Mouse (Mus musculus): ENCODE data around the gene Atxn1. TPM values are rescaled to one million over a fixed set of nuclear protein-coding genes. Genes with fewer than 3 reads are reported as not detected.

Gene Atxn1
- total and polyA plus RNA-seq, 3 experiments = 7.5 to 30.1 (median 27.3) TPM

DNA sequence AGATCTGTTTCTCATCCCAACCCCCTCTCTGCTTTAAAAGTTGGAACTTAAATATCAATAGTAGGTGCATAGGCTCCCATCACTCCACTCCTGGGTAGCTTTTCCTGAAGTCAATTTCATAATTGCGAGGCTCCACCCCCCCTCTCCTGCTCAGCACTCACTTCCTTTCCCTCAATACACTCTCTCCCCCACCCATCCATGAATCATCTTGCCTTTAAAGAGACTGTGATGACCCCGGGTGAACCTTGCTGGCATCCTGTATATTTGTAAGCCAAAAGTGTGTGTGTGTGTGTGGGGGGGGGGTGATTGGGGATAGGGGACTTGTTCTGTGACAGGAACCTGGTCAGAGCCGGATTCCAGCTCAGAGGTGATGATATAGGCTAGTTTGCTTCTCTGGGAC lies 9.8 kb upstream of the Atxn1 start:
- 28% methylated on average over 3 of the region's 3 CpGs for WGBS
- H3K79me2 ChIP-seq (replicated peaks; ENCODE audit: control insufficient read depth, insufficient read depth, low read length) = no peaks in the 10 kb centered on the region
- peak overlapping the region; percentile 6; the same call in 1 of the 2 replicates for H3K27ac ChIP-seq
- H3K27me3 ChIP-seq (ENCODE audit: control insufficient read depth, insufficient read depth, low read length) = no peaks in the 10 kb centered on the region
- intact Hi-C loops (cut with DNase I) = loop anchor here (5.0 kb wide), 3 partner anchors 188 to 292 kb away; no protein-coding TSS in a partner anchor
- H3K9ac ChIP-seq (ENCODE audit: low read depth, low read length) = no peak overlapping the region
- no peaks in the 10 kb centered on the region; the same call in 1 of the 2 replicates for H3K36me3 ChIP-seq (ENCODE audit: control insufficient read depth, insufficient read depth, low read length)
- no peak overlapping the region for H3K4me3 ChIP-seq
- peak in 1 of 2 experiments; percentile 11 for DNase-seq
- TF ChIP-seq EP300 (IDR thresholded peaks at IDR 0.05; ENCODE audit: insufficient read depth, low read depth, low read length) (no peak), CTCF (IDR thresholded peaks at IDR 0.05) (no peak), POLR2A (IDR thresholded peaks at IDR 0.05; ENCODE audit: insufficient read depth, low read depth, low read length) (no peak)
- peaks cover 2% of the 10 kb centered on the region for H3K4me1 ChIP-seq (ENCODE audit: control insufficient read depth, insufficient read depth, low read length)

- Histone ChIP-seq H3K27me3 (ENCODE audit: control insufficient read depth, insufficient read depth, low read length) (no peaks in the 10 kb centered on the region), H3K79me2 (replicated peaks; ENCODE audit: control insufficient read depth, insufficient read depth, low read length) (no peaks in the 10 kb centered on the region), H3K4me1 (ENCODE audit: control insufficient read depth, insufficient read depth, low read length) (peaks cover 2% of the 10 kb centered on the region), H3K4me3 (no peak overlapping the region), H3K36me3 (ENCODE audit: control insufficient read depth, insufficient read depth, low read length) (no peaks in the 10 kb centered on the region; the same call in 1 of the 2 replicates), H3K27ac (peak overlapping the region; percentile 40), H3K9ac (ENCODE audit: low read depth, low read length) (no peak overlapping the region)
- peak in 1 of 2 experiments; percentile 24 for DNase-seq
- TF ChIP-seq EP300 (IDR thresholded peaks at IDR 0.05; ENCODE audit: insufficient read depth, low read depth, low read length) = no peak
- no peak for TF ChIP-seq CTCF (IDR thresholded peaks at IDR 0.05)
- WGBS = 35% methylated on average over 7 of the region's 7 CpGs
- intact Hi-C loops (cut with DNase I) = loop anchor here (5.0 kb wide), 1 partner anchor 292 kb away; no protein-coding TSS in a partner anchor
Measured at GRCm38 (mm10) chr13:45973972-45974490, 9.2 kb upstream of the Atxn1 start.

DNA sequence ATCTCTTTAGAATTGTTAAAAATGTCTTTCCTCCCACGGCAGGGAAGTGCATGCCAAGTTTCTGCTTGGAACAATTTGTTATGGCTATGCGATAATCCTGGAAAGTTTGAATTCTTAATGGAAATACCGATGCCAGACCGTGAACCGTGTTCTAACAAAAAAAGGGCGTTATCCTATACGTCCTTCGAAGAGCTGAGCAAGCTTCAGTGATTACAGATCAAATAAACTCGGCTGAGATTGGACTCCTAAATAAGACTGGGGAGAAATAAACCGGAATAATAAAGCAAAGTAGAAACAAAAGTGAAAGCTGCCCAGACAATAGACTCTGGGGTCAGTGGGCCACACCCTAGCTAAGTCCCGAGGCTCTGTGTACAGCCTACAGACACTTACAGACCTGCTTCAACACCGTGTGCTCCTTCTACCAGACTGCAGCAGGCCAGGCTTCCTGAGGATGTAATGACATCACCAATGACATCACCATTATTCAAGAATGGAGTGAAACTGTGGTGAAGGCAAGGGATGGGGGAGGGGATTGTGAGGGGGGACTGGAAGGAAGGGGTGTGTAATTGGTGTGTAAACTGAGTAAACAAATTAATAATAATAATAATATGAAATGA lies 6.2 kb upstream of the Atxn1 start:
- DNase-seq = peak in 1 of 2 experiments; percentile 46
- WGBS = 37% methylated on average over 12 of the region's 12 CpGs
- TF ChIP-seq POLR2A (IDR thresholded peaks at IDR 0.05; ENCODE audit: insufficient read depth, low read depth, low read length) (peak; percentile 57), CTCF (IDR thresholded peaks at IDR 0.05) (no peak), EP300 (IDR thresholded peaks at IDR 0.05; ENCODE audit: insufficient read depth, low read depth, low read length) (peak; percentile 89)
- Histone ChIP-seq H3K4me1 (ENCODE audit: control insufficient read depth, insufficient read depth, low read length) (peaks cover 4% of the 10 kb centered on the region), H3K27ac (peak overlapping the region; percentile 81), H3K9ac (ENCODE audit: low read depth, low read length) (no peak overlapping the region), H3K79me2 (replicated peaks; ENCODE audit: control insufficient read depth, insufficient read depth, low read length) (no peaks in the 10 kb centered on the region), H3K36me3 (ENCODE audit: control insufficient read depth, insufficient read depth, low read length) (no peaks in the 10 kb centered on the region), H3K27me3 (ENCODE audit: control insufficient read depth, insufficient read depth, low read length) (no peaks in the 10 kb centered on the region), H3K4me3 (peak overlapping the region; percentile 36)
- intact Hi-C loops (cut with DNase I) = loop anchor here (5.0 kb wide), 1 partner anchor 289 kb away; no protein-coding TSS in a partner anchor

GRCm38 (mm10) chr13:45968206-45968605 lies 3.4 kb upstream of the Atxn1 start:
- Histone ChIP-seq H3K79me2 (replicated peaks; ENCODE audit: control insufficient read depth, insufficient read depth, low read length) (no peaks in the 10 kb centered on the region), H3K36me3 (ENCODE audit: control insufficient read depth, insufficient read depth, low read length) (no peaks in the 10 kb centered on the region), H3K9ac (ENCODE audit: low read depth, low read length) (no peak overlapping the region), H3K4me3 (no peak overlapping the region), H3K27me3 (ENCODE audit: control insufficient read depth, insufficient read depth, low read length) (no peaks in the 10 kb centered on the region), H3K4me1 (ENCODE audit: control insufficient read depth, insufficient read depth, low read length) (peaks cover 3% of the 10 kb centered on the region; the same call in 1 of the 2 replicates), H3K27ac (no peak overlapping the region)
- no peak for DNase-seq
- TF ChIP-seq CTCF (IDR thresholded peaks at IDR 0.05) (no peak), POLR2A (IDR thresholded peaks at IDR 0.05; ENCODE audit: insufficient read depth, low read depth, low read length) (no peak), EP300 (IDR thresholded peaks at IDR 0.05; ENCODE audit: insufficient read depth, low read depth, low read length) (no peak)
- intact Hi-C loops (cut with DNase I) = no loop called here
- 89% methylated on average over 4 of the region's 4 CpGs for WGBS

- no peak overlapping the region for H3K9ac ChIP-seq (ENCODE audit: low read depth, low read length)
- H3K4me3 ChIP-seq = no peak overlapping the region
- intact Hi-C loops (cut with DNase I) = no loop called here
- H3K4me1 ChIP-seq (ENCODE audit: control insufficient read depth, insufficient read depth, low read length) = peaks cover 3% of the 10 kb centered on the region; the same call in 1 of the 2 replicates
- no peak for DNase-seq
- H3K79me2 ChIP-seq (replicated peaks; ENCODE audit: control insufficient read depth, insufficient read depth, low read length) = no peaks in the 10 kb centered on the region
- no peak for TF ChIP-seq CTCF (IDR thresholded peaks at IDR 0.05)
- TF ChIP-seq POLR2A (IDR thresholded peaks at IDR 0.05; ENCODE audit: insufficient read depth, low read depth, low read length) = no peak
- TF ChIP-seq EP300 (IDR thresholded peaks at IDR 0.05; ENCODE audit: insufficient read depth, low read depth, low read length) = no peak
- H3K27ac ChIP-seq = no peak overlapping the region
- H3K36me3 ChIP-seq (ENCODE audit: control insufficient read depth, insufficient read depth, low read length) = no peaks in the 10 kb centered on the region
- WGBS = 51% methylated on average over 3 of the region's 3 CpGs
- H3K27me3 ChIP-seq (ENCODE audit: control insufficient read depth, insufficient read depth, low read length) = no peaks in the 10 kb centered on the region
Measured at GRCm38 (mm10) chr13:45967371-45967770, 2.6 kb upstream of the Atxn1 start.

- Histone ChIP-seq H3K4me3 (peak overlapping the region; percentile 14; the same call in 1 of the 2 replicates), H3K27ac (peak overlapping the region; percentile 62)
Measured at GRCm38 (mm10) chr13:45966586-45966985, 1.8 kb upstream of the Atxn1 start.

More at GRCm38 (mm10) chr13:45966586-45966985, 1.8 kb upstream of the Atxn1 start:
- peaks cover 8% of the 10 kb centered on the region for H3K4me1 ChIP-seq (ENCODE audit: control insufficient read depth, insufficient read depth, low read length)
- H3K9ac ChIP-seq (ENCODE audit: low read depth, low read length) = peak overlapping the region; percentile 55
- DNase-seq = peak in 1 of 2 experiments; percentile 39
- H3K79me2 ChIP-seq (replicated peaks; ENCODE audit: control insufficient read depth, insufficient read depth, low read length) = no peaks in the 10 kb centered on the region
- peaks cover 2% of the 10 kb centered on the region for H3K36me3 ChIP-seq (ENCODE audit: control insufficient read depth, insufficient read depth, low read length)
- H3K27me3 ChIP-seq (ENCODE audit: control insufficient read depth, insufficient read depth, low read length) = no peaks in the 10 kb centered on the region
- no peak for TF ChIP-seq EP300 (IDR thresholded peaks at IDR 0.05; ENCODE audit: insufficient read depth, low read depth, low read length)
- TF ChIP-seq CTCF (IDR thresholded peaks at IDR 0.05) = peak; percentile 69
- TF ChIP-seq POLR2A (IDR thresholded peaks at IDR 0.05; ENCODE audit: insufficient read depth, low read depth, low read length) = no peak
- intact Hi-C loops (cut with DNase I) = no loop called here
- WGBS = 3% methylated on average over 14 of the region's 14 CpGs

All from heart, adult 2 months (tissue).